Mouse (Mus musculus) urinary bladder, postnatal 25 days (tissue): ENCODE data around the gene Zfp273.
A peak's percentile ranks its signal among the peaks of the same experiment; 100 is the strongest.
"Not testable (repeated sequence)": the region's sequence is repeated elsewhere in the genome, so short reads cannot be mapped to it uniquely, and the experiment has no call there.

Source experiments
- DNase-seq: peaks from one replicate; pipeline ENCODE4 v3.0.0; 2022; ENCODE audit warnings: low spot score

Gene Zfp273

GRCm38 (mm10) chr13:67813710-67814660 lies at the start of gene Zfp273:
Gene Zfp273 (plus strand): TSS chr13:67813740.
- peak; percentile 61 for DNase-seq

GRCm38 (mm10) chr13:67779265-67780221 lies 34.0 kb upstream of the Zfp273 start, which contains the start of gene Zfp493:
Gene Zfp493 (plus strand): TSS chr13:67779693.
- DNase-seq = peak; percentile 37

- no peak for DNase-seq
Measured at GRCm38 (mm10) chr13:67791921-67792455, 21.6 kb upstream of the Zfp273 start.

- no peak for DNase-seq
Measured at GRCm38 (mm10) chr13:67798618-67799017, 14.9 kb upstream of the Zfp273 start.

GRCm38 (mm10) chr13:67799151-67799550 lies 14.4 kb upstream of the Zfp273 start:
- DNase-seq = not testable (repeated sequence)

- no peak for DNase-seq
Measured at GRCm38 (mm10) chr13:67811651-67812210, 1.8 kb upstream of the Zfp273 start.

GRCm38 (mm10) chr13:67812961-67813709 lies 405 bp upstream of the Zfp273 start:
- DNase-seq = no peak

- no peak for DNase-seq
Measured at GRCm38 (mm10) chr13:67818636-67819035, 5.1 kb downstream of the Zfp273 start.

GRCm38 (mm10) chr13:67830911-67831336 lies 17.4 kb downstream of the Zfp273 start, which contains the start of gene Gm10037:
Gene Gm10037 (plus strand): TSS chr13:67831106.
- peak; percentile 40 for DNase-seq

- DNase-seq = not testable (repeated sequence)
Measured at GRCm38 (mm10) chr13:67833137-67833536, 19.6 kb downstream of the Zfp273 start.

- DNase-seq = no peak
Measured at GRCm38 (mm10) chr13:67843775-67844118, 30.2 kb downstream of the Zfp273 start.

GRCm38 (mm10) chr13:67844119-67844852 lies 30.7 kb downstream of the Zfp273 start:
- peak; percentile 42 for DNase-seq

- DNase-seq = no peak
Measured at GRCm38 (mm10) chr13:67844853-67845194, 31.3 kb downstream of the Zfp273 start.

- no peak for DNase-seq
Measured at GRCm38 (mm10) chr13:67850361-67850760, 36.8 kb downstream of the Zfp273 start.

GRCm38 (mm10) chr13:67853130-67853529 lies 39.6 kb downstream of the Zfp273 start:
- no peak for DNase-seq

GRCm38 (mm10) chr13:67853983-67854382 lies 40.4 kb downstream of the Zfp273 start:
- DNase-seq = no peak

GRCm38 (mm10) chr13:67857317-67857716 lies 43.8 kb downstream of the Zfp273 start:
- DNase-seq = no peak

GRCm38 (mm10) chr13:67862508-67862907 lies 49.0 kb downstream of the Zfp273 start:
- no peak for DNase-seq

GRCm38 (mm10) chr13:67863026-67863425 lies 49.5 kb downstream of the Zfp273 start, which contains the start of gene BC048507:
Gene BC048507 (plus strand): TSS chr13:67863326.
- no peak for DNase-seq

GRCm38 (mm10) chr13:67864764-67865350 lies 51.3 kb downstream of the Zfp273 start:
- no peak for DNase-seq
